Mouse (Mus musculus) spleen, adult 2 months (tissue): ENCODE results near the gene Stx2. TPM values are rescaled to one million over a fixed set of nuclear protein-coding genes. Genes with fewer than 3 reads are reported as not detected.
"Not testable (repeated sequence)": the region's sequence is repeated elsewhere in the genome, so short reads cannot be mapped to it uniquely, and the experiment has no call there.

ENCODE experiments used
- DNase-seq, 2 experiments: peaks; one replicate each; pipeline versions ENCODE4 v3.0.0 to v3.0.0-alpha.2; 2012 to 2021; ENCODE audit warnings: low spot score in 2 of 2, low read depth in 1 of 2
- H3K27ac ChIP-seq: fragments of 200-500 bp; 2 replicates; pipeline ENCODE4 v1.5.1; 2012; ENCODE audit warnings: low read length, inconsistent platforms; ENCODE audit not compliant: insufficient read depth
- H3K27me3 ChIP-seq: fragments of 200-500 bp; 2 replicates; pipeline ENCODE4 v1.6.1; 2012; ENCODE audit warnings: mild to moderate bottlenecking, moderate library complexity, low read length, inconsistent platforms; ENCODE audit not compliant: control insufficient read depth, insufficient read depth
- H3K36me3 ChIP-seq: fragments of 200-500 bp; 2 replicates; pipeline ENCODE4 v1.6.1; 2012; ENCODE audit warnings: mild to moderate bottlenecking, low read length, inconsistent platforms; ENCODE audit not compliant: control insufficient read depth, insufficient read depth
- H3K4me1 ChIP-seq: fragments of 200-500 bp; 2 replicates; pipeline ENCODE4 v1.6.1; 2011; ENCODE audit warnings: inconsistent platforms; ENCODE audit not compliant: control insufficient read depth, insufficient read depth, insufficient read length
- H3K4me3 ChIP-seq: fragments of 200-500 bp; 2 replicates; pipeline ENCODE4 v1.5.1; 2011; ENCODE audit warnings: mild to moderate bottlenecking, inconsistent platforms; ENCODE audit not compliant: insufficient read depth, insufficient read length; ENCODE audit errors: extremely low read depth
- CTCF ChIP-seq: fragments of 200-500 bp; IDR thresholded peaks from 2 replicates; pipeline ENCODE4 v1.5.1; 2011; ENCODE audit warnings: mild to moderate bottlenecking, inconsistent platforms; ENCODE audit not compliant: insufficient read depth, insufficient read length, insufficient replicate concordance; ENCODE audit errors: extremely low read depth
- POLR2A ChIP-seq: fragments of 200-500 bp; IDR thresholded peaks from 2 replicates; pipeline ENCODE4 v1.6.1; 2011; ENCODE audit warnings: low read depth, low read length, inconsistent platforms
- WGBS: fragments of 180-500 bp; shearing (Covaris S2); methylation state at CpG from one replicate; pipeline ENCODE4 v1.1.7; 2018; 5-methylcytosine and 5-hydroxymethylcytosine counted together
- polyA plus RNA-seq: library from polyadenylated mRNA; depleted of rRNA; stranded (reverse); fragments of >200 nt; gene quantifications from 2 replicates; pipeline ENCODE4 v1.2.3, GENCODE M21; 2012

Gene Stx2
- polyA plus RNA-seq, 1 experiment = 27.7 TPM

GRCm38 (mm10) chr5:128978957-128979356 is 29.4 kb downstream of the Stx2 start:
- no peak for DNase-seq
- peaks cover 7% of the 10 kb centered on the region; the same call in 1 of the 2 replicates for H3K4me1 ChIP-seq
- 94% methylated on average over 7 of the region's 7 CpGs for WGBS

GRCm38 (mm10) chr5:128977466-128977865 is 30.9 kb downstream of the Stx2 start:
- H3K27me3 ChIP-seq, H3K27ac ChIP-seq, H3K4me1 ChIP-seq, DNase-seq, H3K4me3 ChIP-seq, H3K36me3 ChIP-seq: not testable (repeated sequence)
- WGBS = 80% methylated on average over 1 of the region's 1 CpGs

More at GRCm38 (mm10) chr5:128978957-128979356, 29.4 kb downstream of the Stx2 start:
- no peak overlapping the region for H3K27ac ChIP-seq
- TF ChIP-seq CTCF (no peak), POLR2A (no peak)
- H3K27me3 ChIP-seq = no peaks in the 10 kb centered on the region
- no peak overlapping the region for H3K4me3 ChIP-seq
- no peaks in the 10 kb centered on the region for H3K36me3 ChIP-seq

- no peak for DNase-seq
- Histone ChIP-seq H3K36me3 (no peaks in the 10 kb centered on the region), H3K27me3 (no peaks in the 10 kb centered on the region), H3K4me1 (no peaks in the 10 kb centered on the region), H3K4me3 (no peak overlapping the region), H3K27ac (no peak overlapping the region)
- 46% methylated on average over 4 of the region's 4 CpGs for WGBS
- TF ChIP-seq POLR2A = no peak
- TF ChIP-seq CTCF = 0 out of 2 replicates have a peak, but pooled peaks have one; percentile 4
Observed at GRCm38 (mm10) chr5:128976266-128976665, 32.1 kb downstream of the Stx2 start.

DNA sequence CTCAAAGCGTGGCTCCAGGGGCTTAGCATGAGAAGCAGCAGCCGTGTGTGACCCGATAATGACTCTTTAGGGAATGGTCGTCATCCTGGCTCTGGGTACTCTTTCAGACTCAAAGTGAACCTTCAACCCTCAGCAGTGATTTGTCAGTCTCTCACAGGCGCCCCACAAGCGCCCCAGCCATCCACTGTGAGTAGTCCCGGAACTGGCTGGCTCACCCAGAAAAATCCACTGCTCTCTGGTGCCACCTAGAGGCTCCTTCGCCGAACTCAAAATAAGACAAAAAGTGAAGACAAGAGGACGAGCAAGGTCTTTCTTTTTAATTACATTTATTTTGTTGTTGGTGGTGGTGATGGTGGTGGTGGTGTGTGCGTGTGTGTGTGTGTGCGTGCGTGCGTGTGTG is 37.1 kb downstream of the Stx2 start:
- 23% methylated on average over 14 of the region's 14 CpGs for WGBS
- peak; percentile 12 to 41 for DNase-seq
- H3K36me3 ChIP-seq = no peaks in the 10 kb centered on the region
- TF ChIP-seq POLR2A = no peak
- peak; percentile 47; the same call in 1 of the 2 replicates for TF ChIP-seq CTCF
- H3K4me1 ChIP-seq = no peaks in the 10 kb centered on the region
- H3K4me3 ChIP-seq = no peak overlapping the region
- H3K27ac ChIP-seq = no peak overlapping the region
- H3K27me3 ChIP-seq = no peaks in the 10 kb centered on the region

GRCm38 (mm10) chr5:128970878-128971277 is 37.5 kb downstream of the Stx2 start:
- no peaks in the 10 kb centered on the region for H3K36me3 ChIP-seq
- TF ChIP-seq CTCF (no peak), POLR2A (no peak)

GRCm38 (mm10) chr5:128964353-128964752 is 44.0 kb downstream of the Stx2 start:
- H3K27ac ChIP-seq = no peak overlapping the region
- 52% methylated on average over 4 of the region's 4 CpGs for WGBS
- no peaks in the 10 kb centered on the region for H3K27me3 ChIP-seq
- TF ChIP-seq POLR2A (no peak), CTCF (no peak)
- no peak for DNase-seq
- H3K4me3 ChIP-seq = no peak overlapping the region
- H3K36me3 ChIP-seq = no peaks in the 10 kb centered on the region
- H3K4me1 ChIP-seq = no peaks in the 10 kb centered on the region

More at GRCm38 (mm10) chr5:128970878-128971277, 37.5 kb downstream of the Stx2 start:
- Histone ChIP-seq H3K4me1 (no peaks in the 10 kb centered on the region), H3K4me3 (no peak overlapping the region), H3K27ac (no peak overlapping the region), H3K27me3 (no peaks in the 10 kb centered on the region)
- WGBS = 77% methylated on average over 10 of the region's 10 CpGs
- DNase-seq = no peak

DNA sequence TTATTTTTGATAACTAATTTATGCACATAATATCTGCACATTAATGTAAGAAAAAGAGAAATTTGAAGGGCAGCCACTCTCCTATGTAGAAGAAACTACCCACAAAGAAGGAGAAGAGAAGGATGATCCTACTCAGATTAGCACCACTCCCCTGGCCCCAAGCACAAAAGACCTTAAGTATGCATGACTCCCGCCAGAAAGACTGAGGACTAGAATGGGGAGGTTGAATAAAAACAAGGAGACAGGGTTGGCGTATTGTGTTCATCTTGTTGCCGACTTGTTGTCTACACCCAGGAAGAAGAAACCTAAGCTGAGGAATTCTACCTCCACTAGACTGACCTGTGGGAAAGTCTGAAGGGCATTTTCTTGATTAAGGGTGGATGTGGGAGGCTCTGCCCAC is 49.5 kb downstream of the Stx2 start:
- 91% methylated on average over 3 of the region's 3 CpGs for WGBS
- H3K36me3 ChIP-seq = no peaks in the 10 kb centered on the region
- no peak overlapping the region for H3K4me3 ChIP-seq
- no peak for TF ChIP-seq CTCF
- no peak for TF ChIP-seq POLR2A
- no peaks in the 10 kb centered on the region for H3K27me3 ChIP-seq
- no peak overlapping the region for H3K27ac ChIP-seq
- no peaks in the 10 kb centered on the region for H3K4me1 ChIP-seq
- DNase-seq = no peak

- not testable (repeated sequence) for DNase-seq, H3K27me3 ChIP-seq, H3K4me1 ChIP-seq, H3K27ac ChIP-seq, H3K4me3 ChIP-seq, H3K36me3 ChIP-seq
- WGBS = 91% methylated on average over 5 of the region's 5 CpGs
Observed at GRCm38 (mm10) chr5:128954371-128954770, 54.0 kb downstream of the Stx2 start.
